Mouse (Mus musculus): ENCODE data around the gene Tmem212. TPM values are rescaled to one million over a fixed set of nuclear protein-coding genes. Genes with fewer than 3 reads are reported as not detected.
A peak's percentile ranks its signal among the peaks of the same experiment; 100 is the strongest.

The Tmem212 gene
- polyA plus RNA-seq, 1 experiment = not detected

DNA sequence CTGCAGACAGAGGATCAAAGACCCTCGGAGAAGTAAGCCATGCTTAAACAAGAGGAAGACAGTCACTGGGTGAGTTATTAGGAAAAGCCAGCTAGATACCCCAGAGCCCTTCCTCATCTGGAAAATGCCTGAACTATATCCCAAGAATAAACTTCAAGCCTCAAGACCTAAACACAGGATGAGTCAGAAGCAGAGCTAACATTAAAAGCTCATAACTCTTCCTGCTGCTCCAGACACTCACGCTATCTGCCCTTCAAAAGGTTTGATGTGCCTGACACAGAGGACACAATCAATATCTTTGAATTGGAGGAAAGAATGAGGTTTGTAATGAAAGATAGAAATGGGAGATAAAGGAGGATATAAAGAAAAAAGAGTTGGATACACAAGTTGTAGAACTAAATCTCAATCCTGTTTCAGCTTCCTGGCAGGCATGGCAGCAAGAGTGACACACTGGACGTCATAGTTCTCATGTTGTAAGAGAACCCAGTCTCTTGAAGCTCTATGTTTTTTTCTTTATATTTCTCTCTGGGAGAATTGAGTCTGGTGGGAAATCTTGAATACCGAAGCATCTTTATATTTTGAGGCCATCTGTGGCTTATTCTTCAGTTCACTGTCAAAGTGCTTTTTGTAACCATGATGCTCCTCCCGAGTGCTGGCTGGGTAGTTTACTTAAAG, 37.6 kb downstream of the Tmem212 start:
- H3ac ChIP-seq (ENCODE audit: control insufficient read depth, insufficient read length) = no peak overlapping the region
- no peaks in the 10 kb centered on the region for H3K27me3 ChIP-seq (ENCODE audit: control insufficient read depth, insufficient read depth, insufficient read length)
- no peaks in the 10 kb centered on the region for H3K79me2 ChIP-seq (ENCODE audit: control insufficient read depth, insufficient read depth)
- TF ChIP-seq MAX (IDR thresholded peaks at IDR 0.05; ENCODE audit: low read depth) (no peak), MYOG (IDR thresholded peaks at IDR 0.05; ENCODE audit: control insufficient read depth in 1 of 3, insufficient read depth in 1 of 3, insufficient read length in 2 of 3, low read depth in 2 of 3) (no peak), SRF (IDR thresholded peaks at IDR 0.05; ENCODE audit: control insufficient read depth, insufficient read length, low read depth) (no peak)
- H3K36me3 ChIP-seq (ENCODE audit: control insufficient read depth, insufficient read depth) = no peaks in the 10 kb centered on the region
- no peak overlapping the region for H3K4me3 ChIP-seq
- H3K4me2 ChIP-seq (ENCODE audit: low read depth) = peak overlapping the region; percentile 77

DNA sequence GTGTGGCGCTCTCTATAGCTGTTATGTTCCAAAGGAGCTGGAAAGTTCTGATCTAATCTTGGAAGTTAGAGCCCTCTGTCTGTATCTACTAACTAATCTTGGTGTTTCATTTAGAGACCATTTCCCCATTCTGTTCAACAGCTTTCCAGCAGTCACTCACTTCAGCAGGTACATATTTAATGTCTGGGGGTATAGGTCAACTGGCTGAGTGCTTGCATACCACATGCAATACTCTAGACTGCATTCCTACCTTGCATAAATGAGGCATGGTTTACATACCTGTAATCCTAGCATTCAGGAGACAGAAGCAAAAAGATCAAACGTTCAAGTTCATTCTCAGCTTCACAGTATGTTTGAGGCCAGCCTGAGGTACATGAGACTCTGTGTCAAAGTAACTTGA, 39.9 kb downstream of the Tmem212 start:
- no peak for TF ChIP-seq CEBPB (IDR thresholded peaks at IDR 0.05; ENCODE audit: insufficient read depth, poor library complexity, severe bottlenecking)
- H3K4me2 ChIP-seq (ENCODE audit: low read depth) = no peak overlapping the region
- no peaks in the 10 kb centered on the region for H3K79me2 ChIP-seq (ENCODE audit: control insufficient read depth, insufficient read depth)
- H3ac ChIP-seq (ENCODE audit: control insufficient read depth, insufficient read length) = no peak overlapping the region
- no peak overlapping the region for H3K4me3 ChIP-seq
- H3K27me3 ChIP-seq (ENCODE audit: control insufficient read depth, insufficient read depth, insufficient read length) = no peaks in the 10 kb centered on the region
- no peaks in the 10 kb centered on the region for H3K36me3 ChIP-seq (ENCODE audit: control insufficient read depth, insufficient read depth)

DNA sequence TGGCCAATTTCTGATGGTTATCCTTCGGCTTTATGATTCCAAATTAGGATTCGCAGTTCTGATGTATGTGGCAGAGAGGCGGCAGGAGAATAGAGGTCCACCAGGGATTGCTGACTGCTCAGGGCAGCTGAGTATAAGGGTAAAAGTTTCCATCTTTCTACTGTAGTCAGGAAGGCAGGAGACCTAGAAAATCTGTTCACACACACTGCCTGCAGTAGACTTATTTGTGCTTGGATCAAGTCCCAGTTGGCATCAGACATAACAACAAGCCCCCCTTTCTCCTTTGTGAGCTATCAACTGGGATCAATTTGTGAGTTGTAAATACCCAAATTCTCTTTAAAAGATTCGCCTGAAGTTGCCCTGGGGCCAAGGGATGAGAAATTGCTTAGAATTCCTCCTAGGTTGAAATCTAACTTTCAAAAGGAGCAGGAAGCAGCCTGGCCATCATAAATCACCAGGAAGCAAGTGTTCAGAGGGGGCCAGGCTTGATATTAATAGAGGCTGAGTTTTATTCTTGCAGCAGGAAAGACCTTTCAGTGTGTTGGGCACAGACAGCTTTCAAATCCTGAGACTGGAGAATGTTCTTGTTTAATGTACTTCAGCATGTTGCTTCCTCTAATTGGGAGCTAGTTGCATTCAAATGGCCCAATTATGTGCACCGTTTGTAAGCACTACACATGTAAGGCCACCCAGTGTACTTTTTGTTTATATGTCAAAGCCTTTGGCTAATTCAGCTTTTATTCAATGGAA, 41.6 kb downstream of the Tmem212 start:
- no peak for TF ChIP-seq USF1 (IDR thresholded peaks at IDR 0.05; ENCODE audit: low read depth)
- H3K4me2 ChIP-seq (ENCODE audit: low read depth) = no peak overlapping the region
- H3K79me2 ChIP-seq (ENCODE audit: control insufficient read depth, insufficient read depth) = no peaks in the 10 kb centered on the region
- no peaks in the 10 kb centered on the region for H3K27me3 ChIP-seq (ENCODE audit: control insufficient read depth, insufficient read depth, insufficient read length)
- no peaks in the 10 kb centered on the region for H3K36me3 ChIP-seq (ENCODE audit: control insufficient read depth, insufficient read depth)
- no peak overlapping the region for H3K4me3 ChIP-seq
- H3ac ChIP-seq (ENCODE audit: control insufficient read depth, insufficient read length) = no peak overlapping the region

DNA sequence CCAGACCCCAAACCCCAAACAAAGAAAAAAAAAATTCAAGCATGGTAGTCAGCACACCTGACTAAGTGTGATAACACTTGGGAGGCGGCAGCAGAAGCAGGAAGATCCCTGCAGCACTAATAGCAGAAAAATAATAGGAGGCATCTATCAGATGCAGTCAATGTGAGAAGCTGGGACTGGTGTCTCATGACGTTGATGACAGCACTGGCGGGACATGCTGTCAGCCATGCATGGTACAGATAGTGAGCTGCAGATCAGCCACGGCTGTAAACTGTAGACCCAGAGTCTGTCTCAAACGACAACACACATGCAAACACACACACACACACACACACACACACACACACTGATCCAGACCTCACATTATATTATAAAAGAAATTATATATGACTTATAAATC, 52.9 kb downstream of the Tmem212 start:
- H3ac ChIP-seq (ENCODE audit: control insufficient read depth, insufficient read length) = no peak overlapping the region
- no peaks in the 10 kb centered on the region for H3K27me3 ChIP-seq (ENCODE audit: control insufficient read depth, insufficient read depth, insufficient read length)
- H3K79me2 ChIP-seq (ENCODE audit: control insufficient read depth, insufficient read depth) = no peaks in the 10 kb centered on the region
- no peak overlapping the region for H3K4me2 ChIP-seq (ENCODE audit: low read depth)
- no peak overlapping the region for H3K4me3 ChIP-seq
- TF ChIP-seq USF1 (IDR thresholded peaks at IDR 0.05; ENCODE audit: low read depth) (no peak), MYOD1 (IDR thresholded peaks at IDR 0.05; ENCODE audit: control insufficient read depth in 1 of 3, insufficient read length in 2 of 3, low read depth in 2 of 3) (no peak), SRF (IDR thresholded peaks at IDR 0.05; ENCODE audit: control insufficient read depth, insufficient read length, low read depth) (no peak), MAX (IDR thresholded peaks at IDR 0.05; ENCODE audit: low read depth) (no peak), E2F4 (IDR thresholded peaks at IDR 0.05; ENCODE audit: insufficient read depth) (no peak), CEBPB (IDR thresholded peaks at IDR 0.05; ENCODE audit: insufficient read depth, poor library complexity, severe bottlenecking) (no peak), MYOG (IDR thresholded peaks at IDR 0.05; ENCODE audit: control insufficient read depth in 1 of 3, insufficient read depth in 1 of 3, insufficient read length in 2 of 3, low read depth in 2 of 3) (no peak), POLR2AphosphoS2 (IDR thresholded peaks at IDR 0.05; ENCODE audit: insufficient read length, low read depth) (no peak), TCF3 (IDR thresholded peaks at IDR 0.05; ENCODE audit: insufficient read length, low read depth) (no peak), TCF12 (IDR thresholded peaks at IDR 0.05; ENCODE audit: insufficient read depth, poor library complexity, severe bottlenecking) (no peak), REST (IDR thresholded peaks at IDR 0.05; ENCODE audit: insufficient read depth, insufficient read length) (no peak), POLR2A (IDR thresholded peaks at IDR 0.05; ENCODE audit: insufficient read length, low read depth) (no peak)
- no peaks in the 10 kb centered on the region for H3K36me3 ChIP-seq (ENCODE audit: control insufficient read depth, insufficient read depth)

DNA sequence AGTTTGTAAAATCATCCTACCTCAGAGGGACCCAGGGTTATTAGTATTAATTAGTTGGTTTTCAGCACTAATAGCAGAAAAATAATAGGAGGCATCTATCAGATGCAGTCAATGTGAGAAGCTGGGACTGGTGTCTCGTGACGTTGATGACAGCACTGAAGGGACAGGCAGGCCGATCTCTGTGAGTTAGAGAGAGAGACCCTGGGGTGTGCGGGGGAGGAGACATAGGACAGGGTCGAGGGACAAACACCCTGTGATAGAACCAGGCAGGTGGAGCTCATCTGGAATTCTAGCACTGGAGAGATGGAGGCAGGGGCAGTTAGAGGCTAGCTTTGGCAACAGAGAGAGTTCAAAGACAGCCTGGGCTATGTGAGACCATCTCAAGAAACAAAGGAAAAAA, 53.3 kb downstream of the Tmem212 start:
- Histone ChIP-seq H3K4me3 (no peak overlapping the region), H3K36me3 (ENCODE audit: control insufficient read depth, insufficient read depth) (no peaks in the 10 kb centered on the region), H3K27me3 (ENCODE audit: control insufficient read depth, insufficient read depth, insufficient read length) (no peaks in the 10 kb centered on the region), H3K4me2 (ENCODE audit: low read depth) (no peak overlapping the region), H3K79me2 (ENCODE audit: control insufficient read depth, insufficient read depth) (no peaks in the 10 kb centered on the region), H3ac (ENCODE audit: control insufficient read depth, insufficient read length) (no peak overlapping the region)
- TF ChIP-seq E2F4 (IDR thresholded peaks at IDR 0.05; ENCODE audit: insufficient read depth) (no peak), POLR2A (IDR thresholded peaks at IDR 0.05; ENCODE audit: insufficient read length, low read depth) (no peak), TCF12 (IDR thresholded peaks at IDR 0.05; ENCODE audit: insufficient read depth, poor library complexity, severe bottlenecking) (no peak), MYOD1 (IDR thresholded peaks at IDR 0.05; ENCODE audit: control insufficient read depth in 1 of 3, insufficient read length in 2 of 3, low read depth in 2 of 3) (no peak), TCF3 (IDR thresholded peaks at IDR 0.05; ENCODE audit: insufficient read length, low read depth) (no peak), USF1 (IDR thresholded peaks at IDR 0.05; ENCODE audit: low read depth) (no peak), SRF (IDR thresholded peaks at IDR 0.05; ENCODE audit: control insufficient read depth, insufficient read length, low read depth) (no peak), CEBPB (IDR thresholded peaks at IDR 0.05; ENCODE audit: insufficient read depth, poor library complexity, severe bottlenecking) (no peak), POLR2AphosphoS2 (IDR thresholded peaks at IDR 0.05; ENCODE audit: insufficient read length, low read depth) (no peak), REST (IDR thresholded peaks at IDR 0.05; ENCODE audit: insufficient read depth, insufficient read length) (no peak), MAX (IDR thresholded peaks at IDR 0.05; ENCODE audit: low read depth) (no peak), MYOG (IDR thresholded peaks at IDR 0.05; ENCODE audit: control insufficient read depth in 1 of 3, insufficient read depth in 1 of 3, insufficient read length in 2 of 3, low read depth in 2 of 3) (no peak)

Measured in myocyte (in vitro differentiated cells).